Mouse (Mus musculus) ES-Bruce4 (cell line): ENCODE data around the gene Plcd3. TPM values are rescaled to one million over a fixed set of nuclear protein-coding genes. Genes with fewer than 3 reads are reported as not detected.

Experiments
- H3K27ac ChIP-seq: 2 replicates; pipeline ENCODE4 v1.5.1; 2012; ENCODE audit warnings: low read length, inconsistent platforms; ENCODE audit not compliant: insufficient read depth
- H3K27me3 ChIP-seq: 2 replicates; pipeline ENCODE4 v1.6.1; 2012; ENCODE audit warnings: mild to moderate bottlenecking, low read length, inconsistent platforms; ENCODE audit not compliant: control insufficient read depth, poor library complexity, insufficient read depth, severe bottlenecking
- H3K36me3 ChIP-seq: 2 replicates; pipeline ENCODE4 v1.6.1; 2012; ENCODE audit warnings: inconsistent platforms, mild to moderate bottlenecking, low read length, moderate library complexity; ENCODE audit not compliant: control insufficient read depth, poor library complexity, insufficient read depth, severe bottlenecking
- H3K4me1 ChIP-seq: one replicate; pipeline ENCODE4 v1.8.1; 2011; ENCODE audit warnings: low read length; ENCODE audit not compliant: control insufficient read depth, insufficient read depth
- H3K4me3 ChIP-seq: 2 replicates; pipeline ENCODE4 v1.5.1; 2011; ENCODE audit warnings: low read depth, mild to moderate bottlenecking, low read length
- H3K9ac ChIP-seq: 2 replicates; pipeline ENCODE4 v1.6.1; 2012; ENCODE audit warnings: low read depth, mild to moderate bottlenecking, inconsistent platforms; ENCODE audit not compliant: poor library complexity, severe bottlenecking
- H3K9me3 ChIP-seq: replicated peaks from 2 replicates; pipeline ENCODE4 v1.6.1; 2012; ENCODE audit warnings: mild to moderate bottlenecking, low read length, inconsistent platforms; ENCODE audit not compliant: control insufficient read depth, poor library complexity, insufficient read depth, severe bottlenecking
- CTCF ChIP-seq: IDR thresholded peaks from one replicate; pipeline ENCODE4 v1.8.1; 2011; ENCODE audit warnings: low read depth, low read length
- EP300 ChIP-seq: IDR thresholded peaks from 2 replicates; pipeline ENCODE4 v1.6.1; 2011; ENCODE audit warnings: low read depth, low read length; ENCODE audit not compliant: insufficient read depth
- POLR2A ChIP-seq: IDR thresholded peaks from one replicate; pipeline ENCODE4 v1.8.1; 2011; ENCODE audit warnings: low read length; ENCODE audit not compliant: insufficient read depth
- polyA plus RNA-seq: library from polyadenylated mRNA; stranded (reverse); fragments of >200 nt; gene quantifications from 2 replicates; pipeline ENCODE4 v1.2.4, GENCODE M21; 2011; ENCODE audit warnings: low read depth; ENCODE audit not compliant: missing spikeins, insufficient read depth, insufficient read length

Plcd3 gene
- 14.7 and 17.5 TPM in 2 replicates for polyA plus RNA-seq

GRCm38 (mm10) chr11:103101481-103101865 lies at the start of gene Plcd3, which contains the start of gene Acbd4:
TSS of gene Plcd3 (minus strand) at chr11:103101658.
TSS of gene Acbd4 (plus strand) at chr11:103101682.
- Histone ChIP-seq H3K9ac (peak within 1 kb of the TSS; percentile 67), H3K9me3 (no peaks in the 10 kb centered on the region), H3K27ac (0 out of 2 replicates have a peak within 1 kb of the TSS, but pooled peaks have one; percentile 14), H3K36me3 (no peaks in the 10 kb centered on the region), H3K4me1 (no peaks in the 10 kb centered on the region), H3K27me3 (no peaks in the 10 kb centered on the region), H3K4me3 (peak within 1 kb of the TSS; percentile 80)
- no peak for TF ChIP-seq CTCF
- TF ChIP-seq EP300 = no peak
- TF ChIP-seq POLR2A = peak; percentile 38

GRCm38 (mm10) chr11:103149771-103150170 lies 48.3 kb upstream of the Plcd3 start:
- no peaks in the 10 kb centered on the region for H3K27me3 ChIP-seq
- H3K36me3 ChIP-seq = no peaks in the 10 kb centered on the region
- H3K9me3 ChIP-seq = no peaks in the 10 kb centered on the region
- H3K27ac ChIP-seq = no peak overlapping the region
- H3K4me1 ChIP-seq = no peaks in the 10 kb centered on the region
- H3K9ac ChIP-seq = no peak overlapping the region
- TF ChIP-seq POLR2A (no peak), EP300 (no peak), CTCF (no peak)
- H3K4me3 ChIP-seq = no peak overlapping the region

DNA sequence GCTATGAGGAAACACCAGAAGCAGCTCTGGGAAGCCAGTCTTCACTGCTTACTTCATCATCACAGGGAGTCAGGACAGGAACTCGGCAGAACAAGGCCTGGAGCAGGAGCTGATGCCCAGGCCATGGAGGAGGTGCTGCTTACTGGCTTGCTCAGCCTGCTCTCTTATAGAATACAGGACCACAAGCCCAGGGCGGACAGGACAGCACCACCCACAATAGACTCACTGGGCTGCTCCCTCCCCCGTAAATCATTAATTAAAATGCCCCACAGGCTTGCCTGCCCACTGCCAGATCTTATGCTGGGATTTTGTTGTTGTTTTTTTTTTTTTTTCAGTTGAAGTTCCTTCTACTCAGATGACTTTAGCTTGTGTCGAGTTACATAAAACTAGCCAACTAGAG lies 46.3 kb upstream of the Plcd3 start:
- Histone ChIP-seq H3K9ac (no peak overlapping the region), H3K27ac (no peak overlapping the region), H3K4me1 (peaks cover 6% of the 10 kb centered on the region), H3K9me3 (no peaks in the 10 kb centered on the region), H3K4me3 (no peak overlapping the region), H3K27me3 (no peaks in the 10 kb centered on the region), H3K36me3 (no peaks in the 10 kb centered on the region)
- TF ChIP-seq CTCF (no peak), POLR2A (no peak), EP300 (no peak)

DNA sequence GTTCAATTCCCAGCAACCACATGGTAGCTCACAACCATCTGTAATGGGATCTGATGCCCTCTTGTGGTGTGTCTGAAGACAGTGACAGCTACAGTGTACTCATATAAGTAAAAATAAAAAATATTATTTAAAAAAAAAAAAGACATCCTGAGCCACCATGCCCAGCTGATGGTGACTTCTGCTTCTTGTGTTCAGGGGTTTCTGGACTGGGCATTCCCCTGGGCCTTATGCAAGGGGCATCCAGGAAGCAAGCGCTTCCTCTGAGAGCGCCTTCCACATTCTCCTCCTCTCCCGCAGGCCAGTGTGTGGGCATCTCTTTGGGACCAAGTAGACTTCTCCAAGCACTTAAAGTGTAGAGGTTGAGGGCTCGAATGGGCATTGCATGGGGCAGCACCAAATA lies 44.9 kb upstream of the Plcd3 start:
- H3K9me3 ChIP-seq = no peaks in the 10 kb centered on the region
- H3K4me1 ChIP-seq = peaks cover 10% of the 10 kb centered on the region
- TF ChIP-seq POLR2A = no peak
- H3K27ac ChIP-seq = no peak overlapping the region
- no peaks in the 10 kb centered on the region for H3K36me3 ChIP-seq
- H3K9ac ChIP-seq = no peak overlapping the region
- no peak overlapping the region for H3K4me3 ChIP-seq
- H3K27me3 ChIP-seq = no peaks in the 10 kb centered on the region

- Histone ChIP-seq H3K36me3 (no peaks in the 10 kb centered on the region; the same call in 1 of the 2 replicates), H3K4me3 (no peak overlapping the region), H3K9ac (no peak overlapping the region), H3K27ac (no peak overlapping the region), H3K9me3 (no peaks in the 10 kb centered on the region), H3K27me3 (no peaks in the 10 kb centered on the region), H3K4me1 (peaks cover 16% of the 10 kb centered on the region)
- no peak for TF ChIP-seq POLR2A
- TF ChIP-seq EP300 = no peak
- TF ChIP-seq CTCF = no peak
These were observed 43.1 kb upstream of the Plcd3 start for GRCm38 (mm10) chr11:103144309-103145285.

DNA sequence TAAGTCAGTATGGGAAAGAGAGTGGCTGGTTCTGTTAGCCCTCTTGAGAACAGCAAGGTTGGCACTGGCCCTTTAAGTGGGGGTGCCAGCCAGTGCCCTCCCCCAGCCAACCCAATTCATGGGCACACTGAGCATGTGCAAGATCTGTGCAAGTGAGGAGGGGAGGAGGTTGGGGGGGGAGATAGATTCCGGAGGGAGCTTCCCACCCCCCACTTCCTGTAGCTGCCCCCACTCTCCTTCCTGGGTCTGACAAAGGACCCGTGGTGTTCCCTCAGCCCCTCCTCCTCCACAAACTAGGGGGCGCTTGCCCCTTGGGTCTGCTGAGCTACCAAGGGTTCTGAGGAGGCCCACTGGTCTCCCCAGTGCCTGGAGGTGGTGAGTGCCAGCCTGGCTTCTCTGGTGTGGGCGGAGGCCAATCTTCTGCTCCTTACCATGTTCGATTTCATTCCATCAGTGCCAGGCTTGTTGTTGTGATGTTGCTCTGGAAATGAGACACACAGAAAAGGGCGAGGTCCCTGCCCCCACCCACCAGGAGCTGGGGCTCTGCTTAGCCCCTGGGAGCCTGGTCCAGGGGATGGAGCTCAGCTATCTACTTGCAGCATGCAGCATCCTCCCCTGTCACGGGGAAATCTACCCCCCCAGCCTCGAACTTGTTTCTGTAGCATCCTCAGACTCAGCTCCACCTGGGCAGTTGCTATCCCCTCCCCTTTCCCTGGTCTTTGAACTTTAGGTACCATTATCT lies 41.2 kb upstream of the Plcd3 start:
- Histone ChIP-seq H3K27me3 (no peaks in the 10 kb centered on the region), H3K9me3 (no peaks in the 10 kb centered on the region), H3K4me3 (no peak overlapping the region), H3K36me3 (no peaks in the 10 kb centered on the region; the same call in 1 of the 2 replicates), H3K27ac (peak overlapping the region; percentile 30; the same call in 1 of the 2 replicates), H3K4me1 (peaks cover 16% of the 10 kb centered on the region), H3K9ac (no peak overlapping the region)
- TF ChIP-seq CTCF = no peak
- TF ChIP-seq POLR2A = no peak
- TF ChIP-seq EP300 = no peak
